Mouse (Mus musculus) liver, postnatal 0 days (tissue): ENCODE data around the gene C330021F23Rik.

Source experiments
- CTCF ChIP-seq: sonication (generic); IDR thresholded peaks from 2 replicates; pipeline ENCODE4 v1.5.1; 2016; ENCODE audit warnings: antibody characterized with exemption, low read depth
- EP300 ChIP-seq: IDR thresholded peaks from 2 replicates; pipeline ENCODE4 v1.6.1; 2016; ENCODE audit warnings: antibody characterized with exemption, low read depth, mild to moderate bottlenecking

GRCm38 (mm10) chr8:3609046-3609815, 41.4 kb downstream of the C330021F23Rik start:
- TF ChIP-seq CTCF (no peak), EP300 (no peak)
